Mouse (Mus musculus): ENCODE data around the gene Fmnl1.
A peak's percentile ranks its signal among the peaks of the same experiment; 100 is the strongest.
"Not testable (repeated sequence)": the region's sequence is repeated elsewhere in the genome, so short reads cannot be mapped to it uniquely, and the experiment has no call there.

Gene Fmnl1

DNA sequence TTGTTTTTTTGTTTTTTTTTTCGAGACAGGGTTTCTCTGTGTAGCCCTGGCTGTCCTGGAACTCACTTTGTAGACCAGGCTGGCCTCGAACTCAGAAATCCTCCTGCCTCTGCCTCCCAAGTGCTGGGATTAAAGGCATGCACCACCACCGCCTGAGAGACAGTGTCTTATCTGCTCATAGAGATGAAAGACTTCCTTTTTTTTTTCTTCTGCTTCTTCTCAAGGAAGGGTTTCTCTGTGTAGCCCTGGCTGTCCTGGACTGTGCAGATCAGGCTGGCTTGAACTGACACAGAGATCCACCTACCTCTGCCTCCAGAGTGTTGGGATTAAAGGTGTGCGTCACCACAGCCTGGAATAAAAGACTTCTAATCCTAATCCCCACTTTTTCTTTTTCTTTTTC lies 51.8 kb downstream of the Fmnl1 start:
- DNase-seq (ENCODE audit: low spot score): not testable (repeated sequence)

DNA sequence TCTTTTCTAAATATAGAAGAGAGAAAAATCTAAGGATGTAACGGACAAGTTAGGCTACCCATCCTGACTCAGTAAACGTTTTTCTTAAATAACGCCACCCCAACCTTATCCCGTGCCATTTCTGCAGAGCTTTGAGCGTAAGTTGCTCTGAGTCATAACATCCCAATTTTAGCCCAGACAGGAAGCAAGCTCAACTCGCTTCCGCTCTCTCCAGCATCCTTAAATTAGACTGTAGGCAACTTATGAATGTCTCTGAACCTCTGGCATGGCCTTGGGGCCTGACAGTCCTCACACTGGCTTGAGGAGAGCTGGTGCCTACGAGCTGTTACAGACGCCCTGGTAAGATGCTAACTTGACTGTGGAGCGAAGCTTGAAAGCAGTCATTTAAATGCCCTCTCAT lies 52.5 kb downstream of the Fmnl1 start:
- DNase-seq (ENCODE audit: low spot score): no peak

GRCm38 (mm10) chr11:103223951-103224456 lies 53.1 kb downstream of the Fmnl1 start:
- DNase-seq (ENCODE audit: low spot score): no peak

DNA sequence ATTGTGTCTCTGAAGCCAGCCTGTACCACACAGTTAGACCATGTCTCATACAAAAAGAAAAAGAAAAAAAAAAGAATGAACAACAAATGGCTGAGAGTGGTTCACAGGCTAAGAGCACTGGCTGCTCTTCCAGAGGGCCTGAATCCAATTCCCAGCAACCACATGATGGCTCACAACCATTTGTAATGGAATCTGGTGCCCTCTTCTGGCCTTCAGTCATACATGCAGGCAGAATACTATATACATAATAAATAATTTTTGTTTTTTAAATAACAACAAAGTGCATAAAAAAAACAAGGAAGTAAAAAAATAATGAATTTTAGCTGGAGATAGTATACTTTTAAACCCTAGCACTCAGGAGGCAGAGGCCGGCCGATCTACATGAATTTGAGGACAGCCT lies 58.7 kb downstream of the Fmnl1 start:
- no peak for DNase-seq (ENCODE audit: low spot score)

GRCm38 (mm10) chr11:103230626-103231025 lies 59.7 kb downstream of the Fmnl1 start:
- no peak for DNase-seq (ENCODE audit: low spot score)

DNA sequence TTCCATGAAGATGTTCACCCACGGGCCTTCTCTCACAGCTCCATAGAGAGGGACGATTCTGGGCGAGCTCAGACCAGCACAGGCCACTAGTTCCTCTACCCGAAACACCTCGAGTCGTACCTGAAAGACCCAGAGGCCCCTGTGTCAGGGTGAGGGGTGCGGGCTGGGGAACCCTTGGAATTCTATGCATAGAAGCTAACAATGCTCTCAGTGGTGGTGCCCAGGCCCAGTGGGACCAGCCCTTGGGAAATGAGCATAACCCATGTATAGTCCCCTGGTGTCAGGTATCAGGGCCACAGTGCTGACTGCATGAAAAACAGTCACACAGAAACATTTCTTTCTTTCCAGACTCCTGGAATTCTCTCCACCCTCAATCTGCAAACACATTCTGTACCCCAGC lies 60.5 kb downstream of the Fmnl1 start:
- DNase-seq (ENCODE audit: low spot score): no peak

GRCm38 (mm10) chr11:103232966-103233365 lies 62.1 kb downstream of the Fmnl1 start:
- DNase-seq (ENCODE audit: low spot score): peak; percentile 45

- DNase-seq (ENCODE audit: low spot score): no peak
These were observed 63.5 kb downstream of the Fmnl1 start for GRCm38 (mm10) chr11:103234447-103234846.

DNA sequence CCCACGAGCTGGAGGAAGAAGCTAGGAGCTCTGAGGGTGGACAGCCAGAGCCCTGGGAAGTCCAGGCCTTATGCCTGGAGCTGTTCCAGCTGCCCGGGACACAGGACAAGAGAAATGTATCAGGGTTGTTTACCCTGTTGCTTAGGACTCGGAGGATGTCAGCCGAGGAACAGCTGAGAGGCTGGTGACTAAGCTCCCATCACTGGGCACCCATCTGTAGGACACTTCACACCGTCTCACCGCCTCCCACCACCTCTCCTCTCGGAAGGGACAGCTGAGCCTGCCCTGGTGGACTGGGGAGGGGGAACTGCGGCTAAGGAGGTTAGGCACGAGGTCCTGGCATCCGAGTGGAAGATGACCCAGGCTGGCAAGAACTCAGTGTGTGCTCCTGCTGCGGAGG lies 64.8 kb downstream of the Fmnl1 start:
- no peak for DNase-seq (ENCODE audit: low spot score)

DNA sequence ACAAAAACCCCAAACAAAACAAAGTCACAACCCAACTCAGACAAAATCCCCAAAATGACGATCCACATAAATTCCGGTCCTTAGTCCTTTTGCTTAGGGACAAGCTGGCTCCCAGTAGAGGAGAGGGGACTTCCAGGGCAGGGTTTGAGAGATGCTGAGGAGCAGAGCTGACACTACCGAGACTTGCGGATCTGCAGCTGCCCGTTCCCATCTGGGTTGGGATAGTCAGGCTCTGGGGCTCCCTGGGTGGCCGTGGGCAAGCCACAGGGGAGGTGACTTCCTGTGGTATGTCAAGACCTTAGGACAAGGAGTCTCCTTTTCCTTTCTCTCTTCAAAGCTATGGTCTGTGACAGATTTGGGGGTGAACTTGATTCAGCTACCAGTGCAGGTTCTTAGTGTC lies 65.5 kb downstream of the Fmnl1 start:
- no peak for DNase-seq (ENCODE audit: low spot score)

DNA sequence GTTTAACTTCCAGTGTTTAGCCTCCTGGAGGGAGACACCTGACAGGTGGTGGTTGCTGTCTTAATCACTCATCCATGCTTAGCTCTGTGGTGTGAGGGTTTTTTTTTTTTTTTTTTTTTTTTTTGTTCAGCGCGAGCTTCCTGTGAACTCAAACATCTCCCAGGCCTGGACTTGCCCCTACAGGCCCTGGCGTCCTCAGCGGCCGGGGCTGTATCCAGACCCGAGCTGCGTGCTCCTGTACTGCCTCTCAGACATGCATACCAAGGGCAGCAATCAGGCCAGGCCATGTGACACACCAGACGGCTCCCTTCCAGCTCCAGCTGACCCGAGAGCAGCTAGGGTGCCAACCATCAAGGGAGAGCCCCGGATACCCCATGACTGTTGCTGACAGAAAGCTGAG lies 66.0 kb downstream of the Fmnl1 start:
- no peak for DNase-seq (ENCODE audit: low spot score)

- DNase-seq (ENCODE audit: low spot score): no peak
These were observed 66.8 kb downstream of the Fmnl1 start for GRCm38 (mm10) chr11:103237757-103238156.

DNA sequence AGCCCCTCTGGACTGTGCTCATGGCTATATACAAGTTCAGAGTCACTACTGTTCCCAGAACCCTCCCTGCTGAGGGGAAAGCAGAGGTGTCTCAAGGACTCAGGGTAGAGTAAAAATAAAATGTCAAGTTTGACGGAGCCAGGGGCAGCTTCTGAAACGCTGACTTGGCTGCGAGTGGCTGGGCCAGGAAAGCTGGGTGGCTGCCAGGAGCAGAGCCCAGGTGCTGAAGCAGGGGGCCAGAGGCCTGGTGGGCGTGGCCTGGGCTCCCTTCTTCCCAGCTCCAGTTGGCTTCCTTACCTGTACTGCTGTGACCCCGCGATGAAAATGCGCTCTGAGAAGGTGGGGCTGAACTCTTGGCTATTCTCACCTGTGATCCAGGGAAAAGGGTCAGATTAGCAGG lies 69.8 kb downstream of the Fmnl1 start:
- no peak for DNase-seq (ENCODE audit: low spot score)

DNA sequence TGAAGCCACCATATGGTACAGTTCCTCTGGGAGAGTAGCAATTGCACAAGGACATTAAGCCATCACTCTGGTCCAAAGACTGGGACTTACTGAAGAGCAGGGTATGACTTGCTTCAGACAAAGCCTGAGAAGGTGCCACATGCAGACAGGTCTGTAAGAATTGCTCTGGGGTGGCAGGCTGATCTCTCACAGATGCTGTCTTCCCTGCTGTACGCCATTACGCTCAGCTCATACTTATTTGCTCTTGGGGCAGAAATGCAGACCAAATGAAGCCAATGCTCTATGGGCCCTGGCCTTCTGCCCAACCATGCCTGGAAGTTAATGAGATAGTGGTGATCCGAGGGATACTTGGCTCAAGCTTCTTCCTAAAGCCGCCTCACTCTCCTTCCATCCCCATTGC lies 73.9 kb downstream of the Fmnl1 start:
- DNase-seq (ENCODE audit: low spot score): no peak

GRCm38 (mm10) chr11:103246081-103246730 lies 75.3 kb downstream of the Fmnl1 start:
- no peak for DNase-seq (ENCODE audit: low spot score)

DNA sequence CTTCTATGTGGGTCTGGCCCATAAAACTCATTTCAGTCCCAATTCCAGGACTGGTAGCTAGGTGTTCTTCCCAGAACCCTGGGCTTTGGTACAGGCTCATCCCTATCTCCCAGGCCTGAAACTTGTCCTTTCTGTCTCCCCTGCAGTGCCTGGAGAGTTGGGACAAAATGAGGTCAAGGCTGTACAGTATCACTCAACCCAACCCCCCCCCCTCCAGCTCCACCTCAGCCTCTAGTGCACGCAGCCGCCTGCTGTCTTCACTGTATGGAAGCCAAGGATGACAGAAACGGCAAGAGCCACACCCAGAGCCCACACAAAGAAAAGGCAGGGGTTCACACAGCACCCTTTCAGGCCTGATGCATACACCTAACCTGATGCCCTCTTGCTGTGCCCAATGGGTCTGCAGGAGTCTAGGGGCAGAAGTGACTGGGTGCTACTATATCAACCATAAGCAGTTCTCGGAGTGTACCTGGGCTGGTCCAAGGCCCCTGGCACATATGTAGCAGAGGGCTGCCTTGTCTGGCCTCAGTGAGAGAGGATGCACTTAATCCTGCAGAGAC lies 75.9 kb downstream of the Fmnl1 start:
- DNase-seq (ENCODE audit: low spot score): no peak

DNA sequence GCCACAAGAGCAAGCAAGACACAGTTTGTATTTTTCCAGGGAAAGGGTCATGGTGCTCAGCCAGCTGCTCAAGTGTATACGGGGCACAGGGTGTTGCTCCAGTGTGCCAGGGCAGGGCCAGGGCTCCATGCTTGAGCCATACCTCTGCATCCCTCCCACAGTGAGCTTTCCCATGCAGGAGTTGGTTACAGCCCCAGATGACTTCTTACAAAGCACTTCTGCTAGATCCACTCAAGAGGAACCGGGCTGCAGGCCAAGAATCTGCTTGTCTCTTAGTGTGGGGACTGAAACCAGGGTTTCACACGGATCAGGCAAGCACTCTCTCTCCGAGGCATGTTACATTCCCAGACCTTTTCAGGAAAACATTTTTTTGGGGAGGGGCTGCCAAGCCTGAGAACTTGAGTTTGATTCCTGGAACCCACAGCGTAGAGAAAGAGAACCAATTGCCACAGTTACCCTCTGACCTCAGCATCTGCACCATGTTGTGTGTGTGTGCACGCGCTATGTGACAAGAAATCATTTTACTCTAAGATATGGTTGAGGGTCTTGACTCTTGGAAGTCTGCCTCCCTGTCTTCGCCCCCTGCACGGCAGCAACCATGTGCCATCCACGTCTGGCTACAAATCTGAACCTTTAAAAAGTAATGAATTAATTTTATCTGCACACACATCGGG lies 76.7 kb downstream of the Fmnl1 start:
- DNase-seq (ENCODE audit: low spot score): no peak

All from yolk sac, embryonic 10.5 days (tissue).